Mouse (Mus musculus) thymus, postnatal 0 days (tissue): ENCODE results near the gene Gm13272. TPM values are rescaled to one million over a fixed set of nuclear protein-coding genes. Genes with fewer than 3 reads are reported as not detected.
A peak's percentile ranks its signal among the peaks of the same experiment; 100 is the strongest.
"Not testable (repeated sequence)": the region's sequence is repeated elsewhere in the genome, so short reads cannot be mapped to it uniquely, and the experiment has no call there.

ENCODE experiments used
- DNase-seq: peaks from one replicate; pipeline ENCODE4 v3.0.0-alpha.2; 2015; ENCODE audit warnings: low spot score
- polyA plus RNA-seq: library from polyadenylated mRNA; unstranded; fragments of >200 nt; fragmentation: Nextera tagmentation; extraction: Ambion mirVana; gene quantifications from 2 replicates; pipeline ENCODE4 v1.2.1, GENCODE M21; 2015

Gm13272 gene
- polyA plus RNA-seq, 1 experiment from 2014 or later = not detected

DNA sequence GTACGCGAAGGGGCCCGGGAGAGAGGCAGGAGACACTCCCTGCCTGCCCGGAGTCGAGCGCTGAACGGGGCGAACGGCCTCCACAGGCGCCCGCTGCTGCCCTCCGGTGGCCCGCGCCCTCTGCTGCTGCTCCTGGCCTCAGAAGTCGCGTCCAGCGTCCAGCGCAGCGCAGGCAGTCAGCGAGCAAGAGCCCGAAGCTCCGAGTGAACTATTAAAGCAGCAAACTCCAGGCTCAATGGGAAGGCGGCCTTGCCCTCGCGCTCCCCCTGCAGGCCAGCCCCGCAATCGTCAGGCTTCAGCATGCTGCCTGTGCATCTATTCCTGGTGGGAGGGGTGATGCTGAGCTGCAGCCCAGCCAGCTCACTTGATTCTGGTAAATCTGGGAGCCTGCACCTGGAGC is 5.8 kb downstream of the Gm13272 start, which contains the start of gene Gm13276:
Gene Gm13276 (plus strand): TSS at position 301 of the 400 bp plus-strand sequence.
- DNase-seq = not testable (repeated sequence)

DNA sequence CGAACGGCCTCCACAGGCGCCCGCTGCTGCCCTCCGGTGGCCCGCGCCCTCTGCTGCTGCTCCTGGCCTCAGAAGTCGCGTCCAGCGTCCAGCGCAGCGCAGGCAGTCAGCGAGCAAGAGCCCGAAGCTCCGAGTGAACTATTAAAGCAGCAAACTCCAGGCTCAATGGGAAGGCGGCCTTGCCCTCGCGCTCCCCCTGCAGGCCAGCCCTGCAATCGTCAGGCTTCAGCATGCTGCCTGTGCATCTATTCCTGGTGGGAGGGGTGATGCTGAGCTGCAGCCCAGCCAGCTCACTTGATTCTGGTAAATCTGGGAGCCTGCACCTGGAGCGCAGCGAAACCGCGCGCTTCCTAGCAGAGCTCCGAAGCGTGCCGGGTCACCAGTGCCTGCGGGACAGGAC is 8.8 kb downstream of the Gm13272 start, which contains the start of gene Gm13277:
Gene Gm13277 (plus strand): TSS at position 231 of the 400 bp plus-strand sequence.
- DNase-seq = not testable (repeated sequence)

- DNase-seq = not testable (repeated sequence)
Observed at GRCm38 (mm10) chr4:88791250-88791649, 11.6 kb downstream of the Gm13272 start, which contains the start of gene Gm13278. Gene Gm13278 (plus strand): TSS chr4:88791550.

DNA sequence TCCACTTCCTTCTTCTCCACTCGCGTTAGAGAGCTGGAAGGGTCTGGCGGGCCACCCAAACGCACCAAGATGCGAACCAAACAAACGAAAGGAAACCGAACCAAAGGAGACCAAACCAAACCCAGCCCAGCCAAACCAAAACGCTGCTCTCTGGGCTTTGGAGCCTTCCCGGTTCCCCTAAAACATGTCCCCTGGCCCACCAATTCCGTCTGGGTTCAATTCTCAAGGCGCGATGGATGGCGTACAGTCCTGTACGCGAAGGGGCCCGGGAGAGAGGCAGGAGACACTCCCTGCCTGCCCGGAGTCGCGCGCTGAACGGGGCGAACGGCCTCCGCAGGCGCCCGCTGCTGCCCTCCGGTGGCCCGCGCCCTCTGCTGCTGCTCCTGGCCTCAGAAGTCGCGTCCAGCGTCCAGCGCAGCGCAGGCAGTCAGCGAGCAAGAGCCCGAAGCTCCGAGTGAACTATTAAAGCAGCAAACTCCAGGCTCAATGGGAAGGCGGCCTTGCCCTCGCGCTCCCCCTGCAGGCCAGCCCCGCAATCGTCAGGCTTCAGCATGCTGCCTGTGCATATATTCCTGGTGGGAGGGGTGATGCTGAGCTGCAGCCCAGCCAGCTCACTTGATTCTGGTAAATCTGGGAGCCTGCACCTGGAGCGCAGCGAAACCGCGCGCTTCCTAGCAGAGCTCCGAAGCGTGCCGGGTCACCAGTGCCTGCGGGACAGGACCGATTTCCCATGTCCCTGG is 14.5 kb downstream of the Gm13272 start, which contains the start of gene Gm13275:
Gene Gm13275 (plus strand): TSS at position 552 of the 740 bp plus-strand sequence.
- DNase-seq = not testable (repeated sequence)

- DNase-seq = not testable (repeated sequence)
Observed at GRCm38 (mm10) chr4:88797097-88797496, 17.4 kb downstream of the Gm13272 start, which contains the start of gene Gm13279. Gene Gm13279 (plus strand): TSS chr4:88797397.

- DNase-seq = not testable (repeated sequence)
Observed at GRCm38 (mm10) chr4:88799365-88799764, 19.7 kb downstream of the Gm13272 start, which contains the start of gene Gm13285. Gene Gm13285 (plus strand): TSS chr4:88799665.

DNA sequence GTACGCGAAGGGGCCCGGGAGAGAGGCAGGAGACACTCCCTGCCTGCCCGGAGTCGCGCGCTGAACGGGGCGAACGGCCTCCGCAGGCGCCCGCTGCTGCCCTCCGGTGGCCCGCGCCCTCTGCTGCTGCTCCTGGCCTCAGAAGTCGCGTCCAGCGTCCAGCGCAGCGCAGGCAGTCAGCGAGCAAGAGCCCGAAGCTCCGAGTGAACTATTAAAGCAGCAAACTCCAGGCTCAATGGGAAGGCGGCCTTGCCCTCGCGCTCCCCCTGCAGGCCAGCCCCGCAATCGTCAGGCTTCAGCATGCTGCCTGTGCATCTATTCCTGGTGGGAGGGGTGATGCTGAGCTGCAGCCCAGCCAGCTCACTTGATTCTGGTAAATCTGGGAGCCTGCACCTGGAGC is 23.3 kb downstream of the Gm13272 start, which contains the start of gene Gm13287:
Gene Gm13287 (plus strand): TSS at position 301 of the 400 bp plus-strand sequence.
- not testable (repeated sequence) for DNase-seq

- not testable (repeated sequence) for DNase-seq
Observed at GRCm38 (mm10) chr4:88805231-88805630, 25.6 kb downstream of the Gm13272 start, which contains the start of gene Gm13288. Gene Gm13288 (plus strand): TSS chr4:88805531.

- not testable (repeated sequence) for DNase-seq
Observed at GRCm38 (mm10) chr4:88805761-88806160, 26.1 kb downstream of the Gm13272 start.

GRCm38 (mm10) chr4:88815928-88816327 is 36.3 kb downstream of the Gm13272 start, which contains the start of gene Ifna7:
Gene Ifna7 (plus strand): TSS chr4:88816228.
- DNase-seq = no peak

GRCm38 (mm10) chr4:88819659-88820058 is 40.0 kb downstream of the Gm13272 start, which contains the start of gene Ifna11:
Gene Ifna11 (plus strand): TSS chr4:88819959.
- no peak for DNase-seq

- peak; percentile 29 for DNase-seq
Observed at GRCm38 (mm10) chr4:88822995-88823394, 43.3 kb downstream of the Gm13272 start.

- not testable (repeated sequence) for DNase-seq
Observed at GRCm38 (mm10) chr4:88827116-88827515, 47.5 kb downstream of the Gm13272 start, which contains the start of gene Ifna6. Gene Ifna6 (plus strand): TSS chr4:88827416.

Other genes starting within 250 kb of the Gm13272 start
- gene Ifna15, start 221.6 kb upstream of the Gm13272 start, polyA plus RNA-seq = not detected in 2 replicates
- not detected in 2 replicates for gene Ifna14, start 208.1 kb upstream of the Gm13272 start, polyA plus RNA-seq
- 0.24 TPM in 1 of 2 replicates, not detected in the other for gene Ifna9, start 187.5 kb upstream of the Gm13272 start, polyA plus RNA-seq
- gene Ifna12, start 176.5 kb upstream of the Gm13272 start, polyA plus RNA-seq = not detected in 2 replicates
- gene C87499, start 145.4 kb upstream of the Gm13272 start, polyA plus RNA-seq = not detected in 2 replicates
- not detected in 2 replicates for gene Ifna13, start 135.4 kb upstream of the Gm13272 start, polyA plus RNA-seq
- gene Ifna16, start 102.9 kb upstream of the Gm13272 start, polyA plus RNA-seq = not detected in 2 replicates
- gene Ifna2, start 95.9 kb upstream of the Gm13272 start, polyA plus RNA-seq = not detected in 2 replicates
- gene Ifnab, start 88.5 kb upstream of the Gm13272 start, polyA plus RNA-seq = not detected in 2 replicates
- 0.63 and 0.85 TPM in 2 replicates for gene Gm26566, start 58.0 kb upstream of the Gm13272 start, polyA plus RNA-seq
- gene Klhl9, start 57.4 kb upstream of the Gm13272 start, polyA plus RNA-seq = 55.8 and 59.5 TPM in 2 replicates
- gene Gm13271, start 25.0 kb upstream of the Gm13272 start, polyA plus RNA-seq = not detected in 2 replicates
- gene Gm13283, start 19.7 kb upstream of the Gm13272 start, polyA plus RNA-seq = 0.33 and 0.37 TPM in 2 replicates
- gene Gm13290, start 6.0 kb upstream of the Gm13272 start, polyA plus RNA-seq = 0.18 and 0.36 TPM in 2 replicates
- not detected in 2 replicates for gene Gm13289, start 2.9 kb upstream of the Gm13272 start, polyA plus RNA-seq
- 0.23 and 0.31 TPM in 2 replicates for gene Ifnz, start 2.3 kb downstream of the Gm13272 start, polyA plus RNA-seq
- not detected in 2 replicates for gene Gm13276, start 5.9 kb downstream of the Gm13272 start, polyA plus RNA-seq
- gene Gm13277, start 8.8 kb downstream of the Gm13272 start, polyA plus RNA-seq = not detected in 2 replicates
- not detected in 2 replicates for gene Gm13278, start 11.7 kb downstream of the Gm13272 start, polyA plus RNA-seq
- not detected in 2 replicates for gene Gm13275, start 14.6 kb downstream of the Gm13272 start, polyA plus RNA-seq
- not detected in 2 replicates for gene Gm13279, start 17.5 kb downstream of the Gm13272 start, polyA plus RNA-seq
- 0.64 and 1.4 TPM in 2 replicates for gene Gm13285, start 19.8 kb downstream of the Gm13272 start, polyA plus RNA-seq
- not detected in 2 replicates for gene Gm13287, start 23.4 kb downstream of the Gm13272 start, polyA plus RNA-seq
- gene Gm13288, start 25.7 kb downstream of the Gm13272 start, polyA plus RNA-seq = not detected in 2 replicates
- gene Ifna7, start 36.4 kb downstream of the Gm13272 start, polyA plus RNA-seq = not detected in 2 replicates
- gene Ifna11, start 40.1 kb downstream of the Gm13272 start, polyA plus RNA-seq = not detected in 2 replicates
- gene Ifna6, start 47.6 kb downstream of the Gm13272 start, polyA plus RNA-seq = not detected in 2 replicates
- not detected in 2 replicates for gene Ifna5, start 55.7 kb downstream of the Gm13272 start, polyA plus RNA-seq
- not detected in 2 replicates for gene Ifna4, start 62.0 kb downstream of the Gm13272 start, polyA plus RNA-seq
- not detected in 2 replicates for gene Ifna1, start 70.2 kb downstream of the Gm13272 start, polyA plus RNA-seq
- gene Ifne, start 100.4 kb downstream of the Gm13272 start, polyA plus RNA-seq = not detected in 2 replicates